In the genomic region with DNA sequence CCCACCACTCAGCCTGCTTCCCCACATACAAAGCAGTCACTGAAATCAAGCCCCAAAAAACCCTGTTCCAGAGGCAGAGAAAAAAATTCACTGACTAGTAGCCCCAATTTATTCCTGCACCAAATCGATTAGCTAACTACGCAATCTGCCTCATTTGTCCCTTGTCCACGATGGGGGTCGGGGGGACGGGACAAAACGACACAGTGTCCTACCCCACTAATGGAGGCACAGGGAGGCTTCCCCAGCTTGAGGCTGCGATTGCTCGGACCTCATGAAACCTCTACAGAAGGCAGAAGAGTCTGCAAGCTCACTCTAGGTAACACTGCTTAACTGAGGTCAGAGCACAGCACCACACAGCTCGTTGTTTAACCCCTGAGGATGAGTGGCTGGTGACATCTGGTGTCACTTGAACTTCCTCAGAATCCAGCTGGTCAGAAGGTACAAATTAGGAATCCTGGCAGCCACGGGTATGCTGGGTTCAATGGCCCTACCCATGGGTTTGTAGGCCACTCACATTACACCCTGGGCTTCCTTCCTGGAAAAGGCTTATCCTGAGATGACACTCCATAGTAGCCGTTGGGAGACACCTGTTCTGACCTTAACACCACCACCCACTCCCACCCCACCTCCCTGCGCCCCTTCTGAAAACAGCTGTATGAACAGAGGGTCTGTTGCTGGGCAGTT, we compare ENCODE assay signal across 8 mouse cellular contexts. TPM values are rescaled to one million over a fixed set of nuclear protein-coding genes. Genes with fewer than 3 reads are reported as not detected.
DNase-seq lines count a peak whose midpoint lies in the region; ATAC-seq and TF ChIP-seq lines count a peak whose summit lies in the region.

No protein-coding gene starts in this region.

- H3K36me3 ChIP-seq in heart, embryonic 12.5 days, result no peaks in the 10 kb centered on the region
- H3K36me3 ChIP-seq in MEL (ENCODE audit: control insufficient read depth in 1 of 2, insufficient read depth in 2 of 2, low read length in 2 of 2), result peaks cover 4 to 7% of the 10 kb centered on the region in 2 experiments
- no peaks in the 10 kb centered on the region for H3K36me3 ChIP-seq in hindbrain, embryonic 11.5 days (ENCODE audit: control insufficient read depth, insufficient read depth, low read length)
- no peaks in the 10 kb centered on the region for H3K36me3 ChIP-seq in liver, postnatal 0 days (replicated peaks; ENCODE audit: insufficient read depth, low read length)

- H3K9ac ChIP-seq in heart, embryonic 12.5 days, result peak overlapping the region; percentile 83; the same call in 1 of the 2 replicates
- peak overlapping the region; percentile 83 for H3K9ac ChIP-seq in MEL (ENCODE audit: control insufficient read depth, low read depth, low read length, poor library complexity, severe bottlenecking)
- H3K9ac ChIP-seq in hindbrain, embryonic 11.5 days (ENCODE audit: low read depth, low read length), result no peak overlapping the region
- H3K9ac ChIP-seq in liver, postnatal 0 days (replicated peaks), result no peak overlapping the region

- DNase-seq in heart, adult 11 months, result no peak
- no peak for DNase-seq in MEL (ENCODE audit: low read depth, low spot score)
- no peak for DNase-seq in hindbrain, embryonic 11.5 days (ENCODE audit: low spot score)
- DNase-seq in liver, postnatal 0 days, result no peak
- DNase-seq in cerebellum, adult 2 months, result no peak
- DNase-seq in layer of hippocampus, adult 18-20 months (ENCODE audit: low spot score in 2 of 2), result no peak

- no peak for TF ChIP-seq POLR2A in MEL (IDR thresholded peaks at IDR 0.05; ENCODE audit: control insufficient read depth in 1 of 2, insufficient read depth in 1 of 2, low read depth in 1 of 2, low read length in 2 of 2, poor library complexity in 1 of 2)
- no peak for TF ChIP-seq POLR2A in cerebellum, adult 2 months (IDR thresholded peaks at IDR 0.05; ENCODE audit: borderline replicate concordance, insufficient read depth, low read length)

- TF ChIP-seq EP300 in MEL (IDR thresholded peaks at IDR 0.05; ENCODE audit: low read depth in 1 of 2, low read length in 2 of 2), result no peak
- no peak for TF ChIP-seq EP300 in liver, postnatal 0 days (IDR thresholded peaks at IDR 0.05; ENCODE audit: low read depth)

- peaks cover 25% of the 10 kb centered on the region for H3K27me3 ChIP-seq in heart, embryonic 12.5 days (replicated peaks)
- no peaks in the 10 kb centered on the region for H3K27me3 ChIP-seq in MEL (ENCODE audit: control insufficient read depth in 1 of 2, insufficient read depth in 2 of 2, low read length in 2 of 2)
- peaks cover 25% of the 10 kb centered on the region for H3K27me3 ChIP-seq in hindbrain, embryonic 11.5 days (ENCODE audit: control insufficient read depth, insufficient read depth, low read length)
- H3K27me3 ChIP-seq in liver, postnatal 0 days (ENCODE audit: insufficient read depth, low read length), result peaks cover 27% of the 10 kb centered on the region
- no peaks in the 10 kb centered on the region for H3K27me3 ChIP-seq in cerebellum, adult 2 months (ENCODE audit: control insufficient read depth, insufficient read depth, low read length)

- no peak for ATAC-seq in heart, embryonic 12.5 days (ENCODE audit: insufficient number of reproducible peaks, low FRiP score)
- peak; percentile 21; the same call in 1 of the 2 replicates for ATAC-seq in hindbrain, embryonic 11.5 days (ENCODE audit: low FRiP score)
- no peak for ATAC-seq in liver, postnatal 0 days
- ATAC-seq in frontal cortex, adult (ENCODE audit: low TSS enrichment), result no peak

- no peak overlapping the region for H3K27ac ChIP-seq in heart, embryonic 12.5 days (ENCODE audit: poor library complexity, severe bottlenecking)
- no peak overlapping the region for H3K27ac ChIP-seq in MEL (ENCODE audit: control insufficient read depth, low read depth, low read length)
- H3K27ac ChIP-seq in hindbrain, embryonic 11.5 days (ENCODE audit: low read depth, low read length), result no peak overlapping the region
- H3K27ac ChIP-seq in liver, postnatal 0 days (ENCODE audit: low read depth), result no peak overlapping the region
- no peak overlapping the region for H3K27ac ChIP-seq in cerebellum, adult 2 months (ENCODE audit: insufficient read depth, low read length)

- H3K79me2 ChIP-seq in MEL (ENCODE audit: control insufficient read depth, insufficient read depth, low read length, poor library complexity), result peaks cover 55% of the 10 kb centered on the region

- TF ChIP-seq RAD21 in MEL (IDR thresholded peaks at IDR 0.05; ENCODE audit: low read depth, low read length), result no peak

- TF ChIP-seq CTCF in MEL (IDR thresholded peaks at IDR 0.05 in 2 of 3, conservative IDR thresholded peaks at IDR 0.05 in 1 of 3; ENCODE audit: control insufficient read depth in 1 of 3, insufficient read depth in 1 of 3, low read depth in 2 of 3, low read length in 3 of 3, poor library complexity in 1 of 3, severe bottlenecking in 1 of 3), result no peak
- TF ChIP-seq CTCF in liver, postnatal 0 days (IDR thresholded peaks at IDR 0.05; ENCODE audit: low read depth), result no peak
- no peak for TF ChIP-seq CTCF in cerebellum, adult 2 months (IDR thresholded peaks at IDR 0.05; ENCODE audit: borderline replicate concordance, insufficient read depth, low read depth, low read length)

- H3K4me2 ChIP-seq in heart, embryonic 12.5 days, result peak overlapping the region; percentile 93
- no peak overlapping the region for H3K4me2 ChIP-seq in hindbrain, embryonic 11.5 days (replicated peaks; ENCODE audit: low read depth, low read length)
- peak overlapping the region; percentile 82; the same call in 1 of the 2 replicates for H3K4me2 ChIP-seq in liver, postnatal 0 days (ENCODE audit: low read depth, low read length)

- no peaks in the 10 kb centered on the region for H3K9me3 ChIP-seq in heart, embryonic 12.5 days (replicated peaks)
- H3K9me3 ChIP-seq in MEL (replicated peaks; ENCODE audit: insufficient read depth, low read length), result no peaks in the 10 kb centered on the region
- H3K9me3 ChIP-seq in hindbrain, embryonic 11.5 days (ENCODE audit: control insufficient read depth, low read length), result no peaks in the 10 kb centered on the region
- no peaks in the 10 kb centered on the region for H3K9me3 ChIP-seq in liver, postnatal 0 days (ENCODE audit: low read length)

- 64% methylated on average over 12 of the region's 12 CpGs for WGBS in heart, embryonic 12.5 days
- 71% methylated on average over 12 of the region's 12 CpGs for WGBS in hindbrain, embryonic 11.5 days
- WGBS in liver, postnatal 0 days (ENCODE audit: insufficient replicate concordance), result 69% methylated on average over 12 of the region's 12 CpGs
- 84% methylated on average over 12 of the region's 12 CpGs for WGBS in cerebellum, adult 2 months

- peak overlapping the region; percentile 72 for H3K4me3 ChIP-seq in heart, embryonic 12.5 days
- H3K4me3 ChIP-seq in MEL (ENCODE audit: control insufficient read depth in 1 of 2, insufficient read depth in 1 of 2, low read depth in 2 of 2, low read length in 2 of 2), result peak overlapping the region; percentile 74 to 87
- no peak overlapping the region; the same call in 1 of the 2 replicates for H3K4me3 ChIP-seq in hindbrain, embryonic 11.5 days (ENCODE audit: low read depth, low read length)
- no peak overlapping the region for H3K4me3 ChIP-seq in liver, postnatal 0 days (ENCODE audit: low read depth, low read length)
- H3K4me3 ChIP-seq in cerebellum, adult 2 months (replicated peaks; ENCODE audit: insufficient read depth, low read depth, low read length), result no peak overlapping the region

- peaks cover 17% of the 10 kb centered on the region; the same call in 1 of the 2 replicates for H3K4me1 ChIP-seq in heart, embryonic 12.5 days (replicated peaks)
- peaks cover under 1 to 14% of the 10 kb centered on the region in 2 experiments for H3K4me1 ChIP-seq in MEL (ENCODE audit: control insufficient read depth in 1 of 2, insufficient read depth in 2 of 2, low read length in 2 of 2)
- H3K4me1 ChIP-seq in hindbrain, embryonic 11.5 days (replicated peaks; ENCODE audit: control insufficient read depth, insufficient read depth, low read length), result peaks cover 7% of the 10 kb centered on the region; the same call in 1 of the 2 replicates
- H3K4me1 ChIP-seq in liver, postnatal 0 days (ENCODE audit: insufficient read depth), result peaks cover 4% of the 10 kb centered on the region; the same call in 1 of the 2 replicates
- H3K4me1 ChIP-seq in cerebellum, adult 2 months (ENCODE audit: control insufficient read depth, insufficient read depth, low read length), result peaks cover 19% of the 10 kb centered on the region

TF ChIP-seq in MEL, 35 proteins besides CTCF, POLR2A, EP300 and RAD21:
- no peak for TF ChIP-seq E2F4 (IDR thresholded peaks at IDR 0.05; ENCODE audit: borderline replicate concordance, low read depth, low read length)
- no peak for TF ChIP-seq UBTF (IDR thresholded peaks at IDR 0.05; ENCODE audit: borderline replicate concordance, insufficient read depth, low read depth, low read length)
- no peak for TF ChIP-seq JUND (IDR thresholded peaks at IDR 0.05; ENCODE audit: low read depth, low read length)
- TF ChIP-seq NRF1 (IDR thresholded peaks at IDR 0.05; ENCODE audit: insufficient read depth, low read depth, low read length, poor library complexity, severe bottlenecking), result no peak
- TF ChIP-seq RCOR1 (IDR thresholded peaks at IDR 0.05; ENCODE audit: low read depth, low read length), result no peak
- TF ChIP-seq TBP (IDR thresholded peaks at IDR 0.05; ENCODE audit: low read depth, low read length), result no peak
- no peak for TF ChIP-seq MEF2A (IDR thresholded peaks at IDR 0.05; ENCODE audit: extremely low read depth, insufficient replicate concordance, low read depth, low read length, poor library complexity, severe bottlenecking)
- no peak for TF ChIP-seq GABPA (IDR thresholded peaks at IDR 0.05; ENCODE audit: low read depth, low read length)

RNA-seq across cellular contexts. Expression of a gene that starts 1.7 kb away (rescaled TPM):
- polyA plus RNA-seq in heart, embryonic 12.5 days (2016; fragmentation: Nextera tagmentation; extraction: Ambion mirVana), result 24.2 and 26.6 TPM in 2 replicates
- total RNA-seq in MEL (2012; rRNA removed), result 69.1 and 70.2 TPM in 2 replicates
- polyA plus RNA-seq in MEL (2012; ENCODE audit: insufficient read depth in 1 of 2, insufficient read length in 2 of 2, low read depth in 1 of 2, low replicate concordance in 2 of 2, missing spikeins in 1 of 2), result 10 to 100 TPM in 1 of 2 experiments, not detected in 1; 76.1 TPM
- polyA plus RNA-seq in hindbrain, embryonic 11.5 days (2014; fragmentation: Nextera tagmentation; extraction: Ambion mirVana), result 5.3 and 5.6 TPM in 2 replicates
- 5.0 and 6.0 TPM in 2 replicates for polyA plus RNA-seq in liver, postnatal 0 days (2015; fragmentation: Nextera tagmentation; extraction: Ambion mirVana)
- polyA plus RNA-seq in cerebellum, adult 2 months (2012; rRNA removed), result 13.7 and 16.8 TPM in 2 replicates
- 10 to 100 TPM; 17.0 to 18.3 TPM for total RNA-seq in layer of hippocampus, adult 18-20 months (2021)

Comparison
In these comparisons a context has a peak if more than half of its experiments do, and no peak if none do; other contexts are left out.
1. H3K4me3 ChIP-seq: peak in heart, embryonic 12.5 days (single experiment) and MEL (2 of 2); none in hindbrain, embryonic 11.5 days (single experiment), liver, postnatal 0 days (single experiment) and cerebellum, adult 2 months (single experiment).
2. H3K9ac ChIP-seq: peak in heart, embryonic 12.5 days (single experiment) and MEL (single experiment); none in hindbrain, embryonic 11.5 days (single experiment) and liver, postnatal 0 days (single experiment).